Mouse (Mus musculus) neural tube, embryonic 13.5 days (tissue): ENCODE results near the gene Utp3. TPM values are rescaled to one million over a fixed set of nuclear protein-coding genes. Genes with fewer than 3 reads are reported as not detected.
"Not testable (repeated sequence)": the region's sequence is repeated elsewhere in the genome, so short reads cannot be mapped to it uniquely, and the experiment has no call there.

Source experiments
- ATAC-seq: fragments of 200-750 bp; cut with Nextera tagmentation; 2 replicates; pipeline ENCODE4 v1.8.0; 2017; ENCODE audit warnings: low read depth, mild to moderate bottlenecking, moderate TSS enrichment, moderate library complexity
- H3K27ac ChIP-seq: fragments of 300-500 bp; sonication (generic); replicated peaks from 2 replicates; pipeline ENCODE4 v1.5.1; 2015; ENCODE audit warnings: moderate library complexity, mild to moderate bottlenecking, inconsistent platforms
- H3K27me3 ChIP-seq: fragments of 300-500 bp; sonication (generic); 2 replicates; pipeline ENCODE4 v1.6.1; 2015; ENCODE audit warnings: mild to moderate bottlenecking, inconsistent platforms
- H3K36me3 ChIP-seq: fragments of 300-500 bp; sonication (generic); 2 replicates; pipeline ENCODE4 v1.6.1; 2015; ENCODE audit warnings: mild to moderate bottlenecking, inconsistent platforms
- H3K4me1 ChIP-seq: fragments of 300-500 bp; sonication (generic); replicated peaks from 2 replicates; pipeline ENCODE4 v1.6.1; 2015; ENCODE audit warnings: inconsistent platforms
- H3K4me2 ChIP-seq: fragments of 300-500 bp; sonication (generic); 2 replicates; pipeline ENCODE4 v1.6.1; 2015; ENCODE audit warnings: inconsistent platforms, mild to moderate bottlenecking, moderate library complexity
- H3K4me3 ChIP-seq: fragments of 300-500 bp; sonication (generic); 2 replicates; pipeline ENCODE4 v1.5.1; 2015; ENCODE audit warnings: mild to moderate bottlenecking, inconsistent platforms
- H3K9ac ChIP-seq: fragments of 300-500 bp; sonication (generic); 2 replicates; pipeline ENCODE4 v1.6.1; 2015; ENCODE audit warnings: moderate library complexity, mild to moderate bottlenecking, inconsistent platforms
- H3K9me3 ChIP-seq: fragments of 300-500 bp; sonication (generic); 2 replicates; pipeline ENCODE4 v1.6.1; 2016; ENCODE audit warnings: inconsistent platforms
- WGBS: fragments of 180-500 bp; shearing (Covaris S2); methylation state at CpG from one replicate; pipeline ENCODE4 v1.1.7; 2015; 5-methylcytosine and 5-hydroxymethylcytosine counted together
- polyA plus RNA-seq: library from polyadenylated mRNA; unstranded; fragments of >200 nt; fragmentation: Nextera tagmentation; extraction: Ambion mirVana; gene quantifications from 2 replicates; pipeline ENCODE4 v1.2.1, GENCODE M21; 2015

Utp3 gene
- 52.0 and 52.3 TPM in 2 replicates for polyA plus RNA-seq

DNA sequence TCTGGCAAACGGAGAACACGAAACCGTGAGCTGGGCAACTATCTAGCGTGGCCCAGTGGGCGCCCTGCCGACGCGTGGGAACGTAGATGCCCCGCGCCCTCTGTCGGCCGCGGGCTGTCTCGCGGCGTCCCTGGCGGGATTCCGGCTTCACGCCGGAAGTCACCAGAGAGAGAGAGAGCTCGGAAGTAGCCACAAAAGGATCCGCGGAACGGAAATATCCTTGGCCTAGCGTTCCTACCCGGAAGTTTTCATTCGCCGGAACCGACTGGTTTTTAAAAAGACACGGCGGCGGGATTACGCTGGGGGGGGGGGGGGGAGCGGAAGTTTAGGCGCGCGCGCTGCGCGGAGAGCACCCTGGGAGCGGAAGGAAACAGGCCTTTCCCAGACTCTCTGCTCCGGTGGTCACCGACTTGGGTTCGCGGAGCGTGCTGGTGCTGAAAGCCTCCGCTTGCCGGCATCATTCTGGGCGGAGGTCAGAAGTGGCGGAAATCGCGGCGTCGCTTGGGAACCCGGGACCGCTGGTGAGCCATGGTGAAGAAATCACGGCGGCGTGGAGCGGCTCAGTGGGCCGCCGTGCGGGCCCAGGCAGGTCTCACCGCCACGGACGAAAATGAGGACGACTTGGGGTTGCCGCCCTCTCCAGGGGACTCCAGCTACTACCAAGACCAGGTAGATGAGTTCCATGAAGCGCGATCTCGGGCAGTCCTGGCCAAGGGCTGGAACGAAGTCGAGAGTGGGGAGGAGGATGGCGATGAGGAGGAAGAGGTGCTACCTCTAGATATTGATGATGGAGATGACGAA is at the start of gene Utp3:
Gene Utp3 (plus strand): TSS at position 377 of the 801 bp plus-strand sequence.
- Histone ChIP-seq H3K4me2 (peak within 1 kb of the TSS; percentile 88), H3K27ac (peak within 1 kb of the TSS; percentile 90), H3K9ac (peak within 1 kb of the TSS; percentile 79), H3K27me3 (no peaks in the 10 kb centered on the region), H3K4me1 (peaks cover 23% of the 10 kb centered on the region), H3K9me3 (no peaks in the 10 kb centered on the region), H3K36me3 (peaks cover 7% of the 10 kb centered on the region; the same call in 1 of the 2 replicates), H3K4me3 (peak within 1 kb of the TSS; percentile 90)
- under 1% methylated on average over 71 of the region's 76 CpGs for WGBS
- ATAC-seq: peak; percentile 97

GRCm38 (mm10) chr5:88508555-88508954 is 45.7 kb upstream of the Utp3 start:
- Histone ChIP-seq H3K9me3 (no peaks in the 10 kb centered on the region), H3K9ac (no peak overlapping the region), H3K36me3 (no peaks in the 10 kb centered on the region), H3K27me3 (no peaks in the 10 kb centered on the region), H3K4me3 (no peak overlapping the region), H3K4me1 (no peaks in the 10 kb centered on the region), H3K27ac (no peak overlapping the region), H3K4me2 (no peak overlapping the region)
- 80% methylated on average over 1 of the region's 1 CpGs for WGBS
- no peak for ATAC-seq

- H3K27me3 ChIP-seq: no peaks in the 10 kb centered on the region
- WGBS: 83% methylated on average over 1 of the region's 1 CpGs
- no peak overlapping the region for H3K27ac ChIP-seq
- no peaks in the 10 kb centered on the region for H3K4me1 ChIP-seq
- no peak for ATAC-seq
- no peak overlapping the region for H3K4me2 ChIP-seq
- H3K9ac ChIP-seq: no peak overlapping the region
- H3K36me3 ChIP-seq: no peaks in the 10 kb centered on the region
- no peaks in the 10 kb centered on the region for H3K9me3 ChIP-seq
- H3K4me3 ChIP-seq: no peak overlapping the region
Observed at GRCm38 (mm10) chr5:88508990-88509389, 45.3 kb upstream of the Utp3 start.

DNA sequence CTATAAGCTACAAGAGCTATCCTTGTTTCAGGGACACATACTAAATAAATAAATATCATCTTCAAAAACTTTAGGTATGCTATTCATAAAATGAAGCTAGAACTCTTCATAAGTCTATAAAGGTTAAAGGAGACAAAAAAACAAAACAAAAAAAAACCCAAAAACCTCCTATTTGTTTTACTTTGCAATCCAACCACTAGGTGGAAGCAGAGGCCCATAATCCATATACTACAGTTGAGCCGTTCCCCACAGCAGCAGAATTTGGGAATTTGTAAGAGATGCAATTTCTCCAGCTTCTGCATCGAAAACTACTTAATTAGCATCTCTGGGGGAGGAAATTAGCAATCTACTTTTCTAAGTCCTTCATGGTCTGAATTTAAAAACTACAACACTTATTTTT is 35.0 kb upstream of the Utp3 start:
- Histone ChIP-seq H3K9ac (no peak overlapping the region), H3K4me1 (no peaks in the 10 kb centered on the region), H3K27me3 (no peaks in the 10 kb centered on the region), H3K4me3 (no peak overlapping the region), H3K9me3 (no peaks in the 10 kb centered on the region), H3K36me3 (no peaks in the 10 kb centered on the region), H3K27ac (no peak overlapping the region), H3K4me2 (no peak overlapping the region)
- WGBS: 14% methylated on average over 2 of the region's 2 CpGs
- ATAC-seq: no peak

DNA sequence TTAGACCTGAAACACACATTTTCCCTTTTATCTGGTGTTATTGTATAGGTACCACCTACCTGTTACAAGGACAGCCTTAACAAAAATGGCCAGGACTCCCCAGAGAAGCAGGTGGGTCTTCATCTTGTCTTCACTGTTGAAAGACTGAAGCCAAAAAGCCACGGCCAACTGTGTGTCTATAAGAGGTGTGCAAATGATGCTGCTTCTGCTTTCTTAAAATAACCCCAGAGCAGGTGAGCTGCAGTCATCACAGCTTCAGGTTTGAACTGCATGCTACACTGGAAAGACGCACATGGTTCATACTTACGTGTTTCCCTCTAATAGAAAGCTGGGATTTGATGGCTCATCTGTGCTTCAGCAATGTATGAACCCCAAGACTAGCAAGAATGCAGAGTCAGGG is 26.6 kb upstream of the Utp3 start, which contains the start of gene Jchain:
Gene Jchain (minus strand): TSS at position 235 of the 400 bp plus-strand sequence.
- Histone ChIP-seq H3K27ac (no peak within 1 kb of the TSS), H3K4me1 (no peaks in the 10 kb centered on the region), H3K27me3 (no peaks in the 10 kb centered on the region), H3K36me3 (no peaks in the 10 kb centered on the region), H3K9me3 (no peaks in the 10 kb centered on the region), H3K4me3 (no peak within 1 kb of the TSS), H3K9ac (no peak within 1 kb of the TSS), H3K4me2 (no peak within 1 kb of the TSS)
- 89% methylated on average over 3 of the region's 3 CpGs for WGBS
- no peak for ATAC-seq

GRCm38 (mm10) chr5:88530908-88531307 is 23.4 kb upstream of the Utp3 start:
- H3K9ac ChIP-seq: no peak overlapping the region
- no peaks in the 10 kb centered on the region for H3K9me3 ChIP-seq
- H3K4me3 ChIP-seq: no peak overlapping the region
- no peaks in the 10 kb centered on the region for H3K4me1 ChIP-seq
- no peaks in the 10 kb centered on the region for H3K36me3 ChIP-seq
- no peak overlapping the region for H3K27ac ChIP-seq
- ATAC-seq: no peak
- no peak overlapping the region for H3K4me2 ChIP-seq
- 71% methylated on average over 1 of the region's 1 CpGs for WGBS
- no peaks in the 10 kb centered on the region for H3K27me3 ChIP-seq

DNA sequence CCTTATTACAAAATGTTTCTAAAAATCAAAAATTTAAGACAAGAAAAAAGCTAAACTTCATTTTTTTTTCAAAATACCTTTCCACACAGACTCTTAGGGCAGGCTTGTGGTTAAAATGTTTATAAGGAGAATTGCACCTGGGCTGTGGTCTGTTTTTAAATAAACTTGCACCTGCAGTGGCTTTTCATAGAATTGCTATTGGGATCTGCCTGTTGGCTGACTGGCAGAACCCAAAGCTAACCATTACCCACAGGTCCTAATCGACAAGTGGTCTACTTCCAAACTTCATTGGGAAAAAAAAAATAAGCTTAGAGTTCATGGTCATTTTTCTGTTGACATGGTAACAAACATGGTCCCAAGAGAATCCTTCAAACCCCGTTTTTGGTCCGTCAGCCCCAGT is 19.6 kb upstream of the Utp3 start:
- H3K4me2 ChIP-seq: no peak overlapping the region
- 62% methylated on average over 3 of the region's 3 CpGs for WGBS
- H3K27me3 ChIP-seq: no peaks in the 10 kb centered on the region
- H3K4me3 ChIP-seq: no peak overlapping the region
- H3K9ac ChIP-seq: no peak overlapping the region
- ATAC-seq: no peak
- no peaks in the 10 kb centered on the region for H3K9me3 ChIP-seq
- no peaks in the 10 kb centered on the region for H3K4me1 ChIP-seq
- no peaks in the 10 kb centered on the region for H3K36me3 ChIP-seq
- no peak overlapping the region for H3K27ac ChIP-seq

GRCm38 (mm10) chr5:88540845-88541244 is 13.4 kb upstream of the Utp3 start:
- Histone ChIP-seq H3K27ac (no peak overlapping the region), H3K27me3 (no peaks in the 10 kb centered on the region), H3K9ac (no peak overlapping the region), H3K4me3 (no peak overlapping the region), H3K4me1 (no peaks in the 10 kb centered on the region), H3K4me2 (no peak overlapping the region), H3K9me3 (no peaks in the 10 kb centered on the region), H3K36me3 (no peaks in the 10 kb centered on the region)
- no peak for ATAC-seq

GRCm38 (mm10) chr5:88542651-88543282 is 11.5 kb upstream of the Utp3 start:
- no peak overlapping the region for H3K4me2 ChIP-seq
- no peaks in the 10 kb centered on the region for H3K36me3 ChIP-seq
- no peak overlapping the region for H3K27ac ChIP-seq
- 64% methylated on average over 5 of the region's 5 CpGs for WGBS
- H3K9ac ChIP-seq: no peak overlapping the region
- H3K9me3 ChIP-seq: no peaks in the 10 kb centered on the region
- H3K4me3 ChIP-seq: no peak overlapping the region
- ATAC-seq: no peak
- H3K27me3 ChIP-seq: no peaks in the 10 kb centered on the region
- H3K4me1 ChIP-seq: no peaks in the 10 kb centered on the region

GRCm38 (mm10) chr5:88544411-88544810 is 9.9 kb upstream of the Utp3 start:
- not testable (repeated sequence) for H3K9ac ChIP-seq, H3K4me3 ChIP-seq, H3K4me2 ChIP-seq, H3K27ac ChIP-seq, H3K27me3 ChIP-seq, H3K9me3 ChIP-seq, ATAC-seq, H3K36me3 ChIP-seq, H3K4me1 ChIP-seq
- WGBS: 94% methylated on average over 1 of the region's 1 CpGs

DNA sequence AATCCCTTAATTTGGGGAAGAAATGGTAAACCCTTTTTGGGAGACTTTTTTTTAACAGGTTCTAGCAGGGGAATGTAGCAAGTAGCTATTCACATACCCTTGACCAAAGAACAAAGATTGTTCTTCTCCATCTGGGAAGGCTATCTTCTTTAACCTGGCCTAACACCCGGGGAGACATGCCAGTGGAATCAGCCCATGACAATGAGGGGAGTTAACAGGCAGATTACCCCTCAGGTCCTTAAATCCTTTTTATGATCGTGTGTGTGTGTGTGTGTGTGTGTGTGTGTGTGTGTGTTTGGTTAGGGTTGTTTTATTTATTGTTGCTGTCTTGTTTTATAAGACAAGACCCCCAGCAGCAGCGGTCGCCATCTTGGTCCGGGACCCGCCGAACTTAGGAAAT is 8.7 kb upstream of the Utp3 start:
- no peak for ATAC-seq
- no peak overlapping the region for H3K4me3 ChIP-seq
- H3K4me2 ChIP-seq: no peak overlapping the region
- 82% methylated on average over 7 of the region's 7 CpGs for WGBS
- H3K9ac ChIP-seq: no peak overlapping the region
- H3K27me3 ChIP-seq: no peaks in the 10 kb centered on the region
- H3K9me3 ChIP-seq: no peaks in the 10 kb centered on the region
- H3K4me1 ChIP-seq: no peaks in the 10 kb centered on the region
- H3K27ac ChIP-seq: no peak overlapping the region
- no peaks in the 10 kb centered on the region for H3K36me3 ChIP-seq

DNA sequence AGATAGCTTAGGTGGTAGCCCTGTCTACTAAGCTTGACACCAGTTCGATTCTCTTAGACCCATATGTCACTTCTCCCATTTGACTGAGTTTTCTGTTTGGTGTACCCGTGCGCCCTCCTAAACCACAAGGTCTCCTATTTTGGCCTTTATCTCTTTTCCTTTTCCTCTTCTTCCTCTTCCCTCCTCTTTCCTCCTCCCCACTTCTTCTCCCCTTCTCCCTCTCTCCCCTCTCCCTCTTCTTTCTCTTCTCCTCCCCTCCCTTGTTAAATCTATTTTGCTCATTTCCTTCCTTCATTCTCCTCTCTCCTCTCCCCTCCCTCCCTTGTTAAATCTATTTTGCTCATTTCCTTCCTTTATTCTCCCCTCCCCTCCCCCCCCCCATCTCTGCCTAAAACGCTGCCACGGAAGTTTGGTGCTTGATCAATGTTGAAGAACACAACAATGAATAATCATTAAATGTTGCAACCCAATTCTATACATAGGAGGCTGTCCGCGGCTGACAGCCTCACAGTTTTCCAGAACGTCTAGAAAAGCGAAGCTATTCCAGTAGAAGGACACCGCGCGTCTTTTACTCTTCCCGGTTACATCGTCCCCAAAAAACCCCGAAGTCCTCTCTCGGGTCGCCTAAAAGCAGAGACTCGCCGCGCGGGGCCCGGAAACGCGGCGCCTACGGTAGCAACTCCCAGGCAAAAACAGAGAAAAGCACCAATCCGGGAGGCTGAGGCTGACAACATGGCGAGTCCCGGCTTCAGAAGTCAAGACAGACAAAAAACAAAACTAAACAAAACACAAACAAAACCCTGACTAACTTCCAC is 784 bp upstream of the Utp3 start:
- Histone ChIP-seq H3K27me3 (no peaks in the 10 kb centered on the region), H3K4me3 (peak overlapping the region; percentile 90), H3K4me2 (peak overlapping the region; percentile 61), H3K9me3 (no peaks in the 10 kb centered on the region), H3K27ac (peak overlapping the region; percentile 90), H3K36me3 (peaks cover 7% of the 10 kb centered on the region; the same call in 1 of the 2 replicates), H3K9ac (peak overlapping the region; percentile 79), H3K4me1 (peaks cover 23% of the 10 kb centered on the region)
- 8% methylated on average over 29 of the region's 29 CpGs for WGBS
- peak; percentile 75 for ATAC-seq
